Mouse (Mus musculus): ENCODE data around the gene Ppp1r32. TPM values are rescaled to one million over a fixed set of nuclear protein-coding genes. Genes with fewer than 3 reads are reported as not detected.

The Ppp1r32 gene
- 0.29 TPM in 1 of 2 replicates, not detected in the other for total RNA-seq (2015)
- total RNA-seq (2017), result 0.37 TPM in 1 of 2 replicates, not detected in the other

DNA sequence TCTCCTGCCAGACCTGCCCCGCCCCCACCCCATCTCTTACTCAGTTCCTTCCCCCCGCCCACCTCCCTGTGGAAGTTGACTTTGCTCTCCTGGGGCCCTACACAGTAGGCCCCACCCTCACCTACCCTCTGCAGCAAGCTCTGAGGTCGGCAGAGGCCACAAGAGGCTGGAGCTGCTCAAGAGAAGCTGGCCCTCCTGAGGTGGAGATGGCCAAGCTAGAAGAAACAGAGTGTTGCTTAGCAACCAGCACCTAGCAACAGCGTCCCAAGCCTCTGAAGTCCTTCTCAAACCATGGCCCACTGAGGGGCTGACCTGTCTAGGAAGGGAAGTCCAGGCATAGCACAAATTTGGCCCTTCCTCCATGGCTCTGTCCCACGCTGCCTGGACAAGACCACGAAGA lies at the start of gene Ppp1r32:
Gene Ppp1r32 (minus strand): TSS at position 226 of the 400 bp plus-strand sequence.
- ATAC-seq (ENCODE audit: poor library complexity, severe bottlenecking), result no peak

DNA sequence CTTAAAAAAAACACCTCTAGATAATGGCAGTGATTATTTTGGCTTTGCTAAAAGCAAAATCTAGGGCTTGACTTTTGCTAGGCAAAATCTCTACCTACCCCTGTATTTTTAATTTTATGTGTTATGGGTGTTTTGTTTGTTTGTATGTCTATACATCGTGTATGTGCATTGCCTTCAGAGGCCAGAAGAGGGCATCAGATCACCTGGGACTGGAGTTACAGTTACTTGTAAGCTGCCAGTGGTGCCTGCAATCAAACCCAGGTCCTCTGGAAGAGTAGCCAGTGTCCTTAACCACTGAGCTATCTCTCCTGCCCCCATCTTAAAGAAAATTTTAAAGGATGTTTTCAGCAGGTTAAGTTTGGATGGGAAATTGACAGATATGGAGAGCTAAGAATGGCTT lies 47.4 kb upstream of the Ppp1r32 start:
- no peak for ATAC-seq (ENCODE audit: poor library complexity, severe bottlenecking)

DNA sequence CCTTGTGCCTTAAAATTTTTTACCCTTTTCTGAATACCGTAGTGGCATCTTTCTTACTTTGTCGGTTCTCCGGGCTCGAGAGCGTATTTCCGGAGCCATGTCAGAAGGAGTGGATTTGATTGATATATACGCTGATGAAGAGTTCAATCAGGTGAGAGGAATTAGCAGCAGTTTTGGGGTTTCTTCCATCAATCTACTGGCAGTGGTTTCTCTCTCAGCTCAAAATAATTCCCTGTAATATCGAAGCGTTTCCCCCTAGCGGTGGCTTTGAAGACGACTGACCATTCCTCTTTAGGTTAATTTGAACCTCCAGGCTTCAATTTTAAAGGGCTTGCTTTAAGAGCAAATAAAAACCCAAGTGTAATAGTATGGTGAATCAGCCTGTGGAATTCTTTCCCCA lies 43.2 kb upstream of the Ppp1r32 start, which contains the start of gene Sdhaf2:
Gene Sdhaf2 (minus strand): TSS at position 233 of the 400 bp plus-strand sequence.
- ATAC-seq (ENCODE audit: poor library complexity, severe bottlenecking), result 0 out of 2 replicates have a peak, but pooled peaks have one; percentile 31

DNA sequence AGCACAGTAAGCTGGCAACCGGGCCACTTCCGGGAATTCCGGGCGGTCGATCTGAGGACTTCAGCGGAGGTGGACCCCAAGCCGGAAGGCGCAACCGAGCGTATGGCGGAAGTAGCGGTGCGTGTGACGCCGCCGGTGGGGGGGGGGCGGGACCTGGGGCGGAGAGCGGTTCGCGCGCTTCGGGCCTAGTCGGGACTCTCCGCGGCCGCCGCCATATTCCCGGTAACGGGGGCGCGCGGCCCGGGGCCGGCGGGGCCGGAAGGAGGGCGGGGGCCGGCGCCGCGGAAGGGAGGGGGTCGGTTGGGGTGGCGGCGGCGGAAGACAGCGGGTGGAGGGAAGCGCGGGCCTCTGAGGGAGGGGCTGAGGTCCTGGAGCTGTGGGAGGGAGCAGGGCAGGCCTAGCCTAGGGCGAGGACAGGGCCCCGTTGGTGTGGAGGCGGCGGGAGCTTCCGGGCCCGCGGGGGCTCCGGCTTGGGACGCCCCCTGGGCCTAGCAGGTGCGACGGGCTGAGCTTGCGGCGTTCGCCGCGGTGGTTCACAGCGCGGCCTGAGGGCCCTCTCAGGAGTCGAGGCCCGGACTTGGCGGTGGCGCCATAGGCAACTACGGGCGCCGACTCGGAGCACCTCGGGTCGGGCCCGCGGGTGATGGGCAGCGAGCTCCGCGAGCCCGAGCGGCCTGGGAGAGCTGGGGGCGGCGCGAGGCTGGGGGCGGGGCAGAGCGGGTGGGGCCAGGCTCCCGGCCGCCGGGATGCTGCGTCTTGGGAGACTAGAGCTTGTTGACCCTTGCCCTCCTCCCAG lies 42.6 kb upstream of the Ppp1r32 start, which contains the start of gene Cpsf7:
Gene Cpsf7 (plus strand): TSS at position 161 of the 796 bp plus-strand sequence.
- ATAC-seq (ENCODE audit: poor library complexity, severe bottlenecking), result peak; percentile 93

DNA sequence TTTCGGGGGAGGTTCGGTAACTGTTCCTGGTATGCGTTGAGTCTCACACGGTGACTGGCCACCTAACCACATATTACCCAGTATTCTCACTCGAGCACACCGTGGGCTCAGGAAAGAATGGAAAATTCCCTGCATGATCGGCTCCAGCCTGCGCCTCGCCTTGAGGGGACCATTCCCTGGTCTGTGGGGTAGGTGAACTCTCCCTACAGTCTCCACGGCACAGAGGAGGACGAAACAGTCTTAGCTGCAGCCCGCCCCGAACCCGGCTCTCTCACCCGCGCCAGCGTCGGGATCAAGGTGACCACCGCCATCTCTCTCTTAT lies 42.0 kb upstream of the Ppp1r32 start:
- no peak; the same call in 1 of the 2 replicates for ATAC-seq (ENCODE audit: poor library complexity, severe bottlenecking)

DNA sequence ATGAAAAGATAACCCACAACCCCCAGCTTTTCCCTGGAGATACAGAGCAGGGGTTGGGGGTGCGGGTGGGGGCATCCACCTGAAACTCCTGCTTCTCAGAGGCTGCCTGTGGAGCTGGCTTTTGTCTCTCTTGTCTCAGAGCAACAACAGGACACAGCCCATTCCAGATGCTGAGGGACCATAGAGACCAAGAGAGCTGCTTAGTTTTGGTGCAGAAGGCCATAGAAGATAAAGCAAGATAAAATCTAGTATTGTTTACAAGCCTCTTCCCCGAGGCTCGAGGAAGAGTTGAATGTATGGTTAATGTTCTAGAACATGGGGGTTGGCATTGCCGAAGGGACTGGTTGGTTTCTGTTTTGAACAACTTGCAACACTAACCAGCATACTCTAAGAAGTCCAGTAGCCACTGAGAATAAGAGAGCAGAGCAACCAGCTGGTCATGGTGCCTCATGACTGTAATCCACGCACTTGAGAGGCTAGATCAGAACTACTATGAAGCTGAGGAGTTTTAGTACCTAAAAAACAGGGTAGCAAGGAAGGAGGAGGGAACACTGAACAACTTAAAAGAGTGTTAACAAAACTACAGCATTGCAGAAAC lies 40.9 kb upstream of the Ppp1r32 start:
- no peak for ATAC-seq (ENCODE audit: poor library complexity, severe bottlenecking)

DNA sequence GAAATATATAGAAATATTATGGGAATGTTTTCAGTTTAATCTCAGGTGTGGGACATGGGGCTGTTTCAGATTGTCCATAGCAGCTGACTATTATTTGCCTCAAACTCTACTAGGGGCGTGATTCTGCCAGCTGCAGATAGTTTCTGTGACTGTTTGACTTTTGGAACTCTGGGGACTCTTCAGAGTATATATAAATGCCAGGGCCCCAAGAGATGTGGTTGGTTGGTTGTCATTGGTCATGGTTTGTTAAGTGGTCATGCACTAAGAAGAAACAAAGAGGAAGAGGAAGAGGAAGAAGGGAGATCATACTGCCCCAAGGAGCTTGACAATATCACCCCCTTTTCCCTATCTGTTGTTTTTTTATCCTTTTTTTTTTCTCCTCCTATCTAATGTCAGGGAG lies 39.2 kb upstream of the Ppp1r32 start:
- no peak for ATAC-seq (ENCODE audit: poor library complexity, severe bottlenecking)

DNA sequence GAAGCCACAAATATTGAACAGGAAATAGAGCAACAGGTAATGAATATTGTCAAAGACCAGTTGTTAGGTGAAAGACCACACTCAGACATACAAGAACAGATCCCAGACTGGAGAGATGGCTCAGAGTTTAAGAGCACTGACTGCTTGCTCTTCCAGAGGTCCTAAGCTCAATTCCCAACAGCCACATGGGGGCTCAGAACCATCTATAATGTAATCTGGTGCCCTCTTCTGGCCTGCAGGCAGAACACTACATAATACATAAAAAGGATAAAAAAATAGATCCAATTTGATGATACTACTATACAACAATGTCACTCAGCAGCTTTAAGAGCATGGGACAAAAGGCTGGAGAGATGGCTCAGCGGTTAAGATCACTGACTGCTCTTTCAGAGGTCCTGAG lies 37.6 kb upstream of the Ppp1r32 start:
- ATAC-seq (ENCODE audit: poor library complexity, severe bottlenecking), result no peak

DNA sequence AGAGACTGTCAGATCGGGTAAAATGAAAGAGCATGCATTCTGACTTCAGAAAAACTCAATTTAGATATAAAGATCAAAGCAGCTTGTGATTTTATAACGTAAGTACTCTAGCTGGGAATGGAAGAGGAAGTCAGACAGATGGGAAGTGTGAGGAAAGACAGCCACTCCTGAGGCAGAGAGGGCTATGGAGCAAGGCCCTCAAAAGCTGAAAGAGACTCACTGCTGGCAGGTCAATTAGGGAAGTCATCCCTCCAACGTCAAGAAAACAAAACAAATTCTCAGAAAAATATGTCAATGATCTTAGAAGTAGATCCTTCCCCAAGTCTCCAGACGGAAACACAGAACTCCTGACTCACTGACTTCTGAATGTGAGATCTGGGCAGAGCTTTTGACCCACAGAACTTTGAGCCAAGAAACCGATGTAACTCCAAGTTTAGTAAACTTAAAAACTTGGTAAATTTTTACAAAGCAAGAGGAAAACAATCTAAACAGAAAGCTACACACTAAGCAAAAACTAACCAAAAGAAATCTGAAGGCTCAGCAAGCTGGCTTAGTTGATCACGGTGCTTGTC lies 28.1 kb upstream of the Ppp1r32 start:
- ATAC-seq (ENCODE audit: poor library complexity, severe bottlenecking), result peak; percentile 74

DNA sequence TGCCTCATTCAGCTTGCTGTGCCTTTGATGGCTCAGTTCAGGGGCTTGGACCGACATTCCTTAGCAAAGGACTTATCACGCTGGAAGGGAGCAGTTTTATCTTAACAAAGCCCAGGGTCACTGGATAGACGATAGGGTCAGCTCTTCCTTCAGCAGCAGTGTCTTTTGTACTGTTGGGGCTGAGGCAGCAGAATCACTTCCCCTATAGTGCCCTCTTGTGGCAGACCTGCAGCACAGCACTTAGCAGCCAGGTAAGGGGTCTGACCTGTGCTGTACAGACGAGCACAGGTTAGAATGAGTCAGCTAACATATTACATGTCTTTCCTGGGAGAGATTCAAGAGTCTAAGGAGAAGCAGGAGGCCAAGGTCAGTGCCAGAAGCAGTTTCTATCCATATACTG lies 19.8 kb upstream of the Ppp1r32 start:
- peak; percentile 79 for ATAC-seq (ENCODE audit: poor library complexity, severe bottlenecking)

DNA sequence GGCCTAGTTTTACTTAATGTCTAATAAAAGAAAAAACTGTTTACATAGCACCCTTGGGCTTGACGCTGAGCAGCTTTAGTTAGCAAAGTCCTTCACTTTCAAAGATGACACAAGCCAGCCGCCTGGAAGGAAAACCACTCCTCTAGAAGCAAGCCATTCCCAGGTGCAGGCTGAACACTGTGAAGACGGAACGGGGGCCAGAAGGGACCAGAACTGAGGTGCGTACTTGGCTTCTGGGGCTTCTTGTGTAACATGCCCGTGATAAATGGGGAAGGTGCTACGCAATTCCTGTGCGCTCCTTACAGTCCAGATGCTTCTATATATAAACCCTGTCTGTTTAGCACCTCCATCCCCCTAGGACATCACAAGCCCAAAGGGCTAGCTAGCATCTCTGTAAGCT lies 17.9 kb upstream of the Ppp1r32 start:
- no peak for ATAC-seq (ENCODE audit: poor library complexity, severe bottlenecking)

DNA sequence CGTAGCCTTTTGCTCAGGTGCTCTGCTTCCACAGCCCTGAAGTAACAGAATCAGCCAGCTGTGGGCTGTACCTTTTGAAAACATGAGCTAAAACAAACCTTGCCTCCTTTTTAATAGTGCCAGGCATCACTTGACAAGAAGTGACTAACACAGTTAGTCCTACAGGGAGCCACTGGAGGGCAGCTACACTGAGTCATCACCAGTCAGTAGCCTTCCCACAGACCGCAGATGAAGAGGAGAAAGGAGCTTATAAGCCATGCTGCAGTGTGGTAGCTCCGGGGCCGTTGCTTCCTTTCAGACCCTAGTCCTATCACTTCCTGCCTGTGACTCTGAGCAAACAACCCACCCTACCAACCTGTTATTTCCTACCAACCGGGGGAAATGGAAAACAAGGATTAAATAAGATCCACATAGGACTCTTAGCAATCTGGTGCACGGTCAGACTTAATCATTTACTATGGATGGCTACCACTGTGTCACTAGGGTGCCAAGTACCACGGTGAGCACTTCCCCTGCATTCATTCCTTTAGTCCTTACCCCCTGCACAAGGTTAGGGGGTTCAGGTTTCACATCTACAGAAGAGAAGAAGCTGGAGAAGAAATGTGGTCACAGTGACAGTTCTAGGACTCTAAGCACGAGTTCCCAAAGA lies 14.9 kb upstream of the Ppp1r32 start:
- no peak for ATAC-seq (ENCODE audit: poor library complexity, severe bottlenecking)

DNA sequence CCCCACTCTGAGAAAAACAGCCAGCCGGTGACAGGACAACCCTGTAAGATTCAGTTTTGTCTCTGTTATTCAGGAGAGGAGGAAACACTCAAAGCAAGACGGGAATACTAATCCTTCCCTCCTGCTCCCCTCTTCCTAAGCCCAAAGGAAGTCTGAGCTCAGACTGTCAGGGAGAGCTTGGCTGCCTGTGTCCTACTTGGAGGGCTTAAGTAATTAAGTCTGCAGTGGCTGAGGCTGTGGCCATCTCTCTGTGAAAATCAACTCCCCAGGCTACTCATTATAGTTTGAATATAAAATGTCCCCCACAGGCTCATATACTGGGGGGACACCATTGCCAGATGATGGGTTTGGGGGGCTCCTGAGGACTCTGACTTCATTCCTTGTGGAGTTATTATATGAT lies 14.2 kb upstream of the Ppp1r32 start:
- no peak for ATAC-seq (ENCODE audit: poor library complexity, severe bottlenecking)

DNA sequence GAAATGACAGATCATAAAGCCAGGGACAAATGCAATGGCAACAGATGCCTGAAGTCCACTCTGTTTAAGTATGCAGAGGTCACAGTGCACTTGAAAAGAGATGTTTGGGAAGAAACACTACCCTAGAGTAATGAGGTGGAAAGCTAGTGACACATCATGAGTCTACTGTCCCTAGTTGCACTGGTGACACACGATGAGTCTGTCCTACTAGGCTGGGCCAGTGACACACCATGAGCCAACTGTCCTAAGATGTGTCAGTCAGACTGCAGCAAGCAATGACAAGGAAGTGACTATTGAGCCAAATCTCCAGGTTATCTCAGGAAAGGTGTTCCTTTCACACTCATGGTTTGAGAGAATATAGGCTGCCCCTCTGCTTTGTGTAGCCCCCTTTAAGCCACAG lies 12.9 kb upstream of the Ppp1r32 start:
- ATAC-seq (ENCODE audit: poor library complexity, severe bottlenecking), result no peak

DNA sequence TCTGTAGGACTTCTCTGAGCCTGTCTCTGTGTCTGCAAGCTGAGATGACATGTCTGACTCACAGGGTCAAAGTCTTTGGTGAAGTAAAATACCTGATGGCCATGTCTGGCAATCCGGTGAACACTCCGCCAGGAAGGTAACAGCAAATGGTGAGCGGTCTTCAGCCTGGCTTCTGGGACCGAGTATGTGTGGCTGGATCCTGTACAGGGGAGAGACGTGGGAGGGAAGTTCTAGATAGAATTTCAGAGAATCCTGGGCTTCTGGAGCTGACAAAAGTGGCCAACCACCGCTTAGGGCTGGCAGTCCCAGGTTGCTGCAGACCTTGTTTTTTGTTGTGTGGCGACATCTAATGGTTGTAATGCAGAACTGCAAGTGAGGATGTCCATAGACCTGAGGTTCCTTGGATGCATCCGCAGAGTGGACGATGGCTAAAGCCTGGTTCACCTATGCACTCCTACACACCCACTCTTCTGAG lies 3.6 kb upstream of the Ppp1r32 start:
- ATAC-seq (ENCODE audit: poor library complexity, severe bottlenecking), result peak; percentile 57

DNA sequence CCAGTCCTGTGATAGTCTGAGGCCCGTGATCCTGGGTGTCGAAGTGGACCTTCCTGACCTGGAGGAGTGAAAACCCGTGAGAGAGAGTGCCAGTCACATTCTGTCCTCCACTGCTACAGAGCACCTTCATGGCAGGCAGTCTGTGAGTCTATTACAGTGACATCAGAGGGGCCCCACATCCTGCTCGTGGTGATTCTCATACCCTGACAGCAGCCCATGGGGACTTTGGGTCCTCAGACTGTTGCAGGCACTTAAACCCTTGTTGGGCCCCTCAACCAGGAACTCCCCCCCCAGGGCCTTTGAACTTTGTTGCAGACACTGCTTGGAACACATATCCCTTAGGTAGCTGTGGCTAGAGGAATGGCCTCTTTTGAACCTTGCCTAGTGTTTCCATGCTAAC lies 3.2 kb downstream of the Ppp1r32 start:
- ATAC-seq (ENCODE audit: poor library complexity, severe bottlenecking), result no peak

DNA sequence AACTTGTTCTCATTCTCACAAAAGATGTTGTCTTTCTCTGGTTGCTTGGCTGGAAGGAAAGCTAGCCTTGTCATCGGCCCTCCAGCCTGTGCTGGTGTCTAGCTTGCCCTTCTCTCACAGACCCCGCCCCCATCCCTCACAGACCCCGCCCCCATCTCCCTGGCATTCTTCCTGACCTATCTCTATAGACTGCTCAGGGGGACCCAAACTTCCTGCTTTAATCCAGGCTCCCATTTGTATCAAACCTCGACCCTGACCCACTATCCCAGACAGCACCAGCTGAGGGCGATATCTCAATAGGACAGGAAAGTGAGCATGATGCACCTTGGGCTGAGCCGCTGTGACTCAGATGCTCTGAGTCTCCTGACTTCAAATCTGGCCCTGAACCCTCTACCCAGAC lies 8.9 kb downstream of the Ppp1r32 start:
- ATAC-seq (ENCODE audit: poor library complexity, severe bottlenecking), result no peak

DNA sequence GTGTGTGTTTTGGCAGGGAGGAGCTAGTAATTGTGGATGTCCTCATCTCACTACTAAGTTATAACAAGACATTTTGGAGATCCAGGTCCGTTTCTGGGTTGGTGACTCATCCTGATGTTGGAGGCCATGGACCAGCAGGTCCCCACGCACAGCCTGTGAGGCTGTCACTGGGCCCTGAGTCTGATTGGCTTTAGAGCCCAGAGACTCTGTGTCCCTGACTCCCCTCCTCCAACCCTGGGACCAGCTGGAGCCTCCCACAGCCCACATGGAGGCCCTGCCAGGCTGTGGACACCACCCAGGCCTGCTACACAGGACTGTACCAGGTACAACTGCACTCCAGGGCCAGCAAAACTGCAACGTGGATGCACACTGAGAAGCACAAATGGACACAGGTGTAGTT lies 9.8 kb downstream of the Ppp1r32 start:
- no peak for ATAC-seq (ENCODE audit: poor library complexity, severe bottlenecking)

DNA sequence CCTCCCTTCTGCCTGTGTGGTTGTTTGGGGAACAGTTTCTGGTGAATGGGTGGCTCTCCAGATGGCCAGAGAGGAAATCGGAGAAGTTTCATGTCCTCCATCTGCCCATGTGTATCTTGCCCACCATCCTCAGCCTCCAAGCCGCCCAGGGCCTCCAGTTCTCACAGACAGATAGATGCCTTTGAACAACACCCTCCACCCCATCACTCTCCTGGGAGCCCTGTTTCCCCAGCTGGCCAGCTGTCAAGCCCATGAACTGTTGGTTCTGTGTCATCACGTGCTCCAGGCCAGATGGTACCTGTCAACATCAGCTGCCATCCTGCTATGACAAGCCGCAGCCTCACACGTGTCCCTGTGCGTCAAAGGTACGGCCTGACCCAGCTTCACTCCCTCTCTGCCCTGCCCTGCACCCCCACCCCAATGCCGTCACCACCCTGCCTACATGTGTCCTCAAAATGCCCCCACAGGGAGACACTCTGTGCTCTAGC lies 13.5 kb downstream of the Ppp1r32 start:
- ATAC-seq (ENCODE audit: poor library complexity, severe bottlenecking), result no peak

DNA sequence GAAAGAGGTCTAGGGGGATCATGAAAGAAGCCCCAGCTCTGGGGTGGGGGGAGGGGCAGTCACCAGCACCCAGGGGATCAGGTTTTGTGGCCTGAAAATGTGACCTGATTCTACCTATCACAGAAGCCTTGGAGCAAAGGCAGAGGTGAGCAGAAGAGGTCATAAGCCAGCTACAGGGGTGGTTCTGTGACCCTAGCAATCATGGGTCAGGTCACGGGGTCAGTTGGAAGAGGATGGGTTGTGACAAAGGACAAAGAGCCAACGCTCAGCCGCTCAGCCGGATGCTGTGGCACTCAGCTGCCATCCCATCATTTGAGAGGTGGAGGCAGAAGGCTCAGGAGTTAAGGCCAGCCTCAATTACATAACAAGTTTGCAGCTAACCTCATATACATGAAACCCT lies 18.3 kb downstream of the Ppp1r32 start:
- ATAC-seq (ENCODE audit: poor library complexity, severe bottlenecking), result no peak

DNA sequence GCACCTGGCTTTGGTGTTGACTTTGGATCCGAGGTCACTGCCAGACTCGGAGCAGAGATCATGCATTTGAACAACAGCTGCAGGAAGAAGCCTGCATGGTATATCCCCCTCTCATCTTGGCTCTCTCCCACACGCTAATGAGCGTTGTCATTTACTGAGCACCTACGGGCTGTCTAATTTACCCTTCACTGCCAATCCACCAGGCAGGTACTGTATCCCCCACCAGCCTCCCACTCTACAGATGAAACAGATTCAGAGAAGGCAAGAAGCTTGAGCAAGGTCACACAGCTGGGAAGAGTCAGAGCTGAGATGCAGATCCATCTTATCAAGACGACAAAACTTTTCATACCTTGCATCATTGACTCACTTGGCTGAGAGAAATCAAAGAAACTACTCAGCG lies 21.1 kb downstream of the Ppp1r32 start:
- ATAC-seq (ENCODE audit: poor library complexity, severe bottlenecking), result no peak
